In genomic region chrX:95950776-95951175, GRCm38 (mm10) we compare ENCODE assay signal across 9 mouse cellular contexts. TPM values are rescaled to one million over a fixed set of nuclear protein-coding genes. Genes with fewer than 3 reads are reported as not detected.
A peak's percentile ranks its signal among the peaks of the same experiment; 100 is the strongest.
DNase-seq lines count a peak whose midpoint lies in the region; ATAC-seq and TF ChIP-seq lines count a peak whose summit lies in the region.
"Had no signal": no experiment of that assay in that cellular context is flagged by ENCODE, and none has a peak within 500 bp of the region (broad histone marks: within the 10 kb centered on the region; RNA-seq: fewer than 3 reads in every experiment).

No protein-coding gene starts in this region.

- no peak overlapping the region for H3K9ac ChIP-seq in hindbrain, embryonic 11.5 days (ENCODE audit: low read depth, low read length)
- no peak overlapping the region for H3K9ac ChIP-seq in hindbrain, embryonic 12.5 days
- H3K9ac ChIP-seq in MEL (ENCODE audit: control insufficient read depth, low read depth, low read length, poor library complexity, severe bottlenecking), result no peak overlapping the region
- no peak overlapping the region for H3K9ac ChIP-seq in embryonic facial prominence, embryonic 14.5 days (ENCODE audit: low read depth, low read length)
- H3K9ac ChIP-seq: embryonic facial prominence, embryonic 13.5 days had no signal

- TF ChIP-seq EP300 in MEL (IDR thresholded peaks at IDR 0.05; ENCODE audit: low read depth in 1 of 2, low read length in 2 of 2), result no peak

- no peak overlapping the region for H3K4me3 ChIP-seq in hindbrain, embryonic 11.5 days (ENCODE audit: low read depth, low read length)
- H3K4me3 ChIP-seq in hindbrain, embryonic 12.5 days, result no peak overlapping the region
- H3K4me3 ChIP-seq in MEL (ENCODE audit: control insufficient read depth in 1 of 2, insufficient read depth in 1 of 2, low read depth in 2 of 2, low read length in 2 of 2), result no peak overlapping the region
- no peak overlapping the region for H3K4me3 ChIP-seq in embryonic facial prominence, embryonic 14.5 days (ENCODE audit: low read depth, low read length)
- H3K4me3 ChIP-seq: embryonic facial prominence, embryonic 13.5 days had no signal

- ATAC-seq in hindbrain, embryonic 11.5 days (ENCODE audit: low FRiP score), result no peak
- no peak for ATAC-seq in hindbrain, embryonic 12.5 days (ENCODE audit: low FRiP score)
- ATAC-seq in embryonic facial prominence, embryonic 14.5 days (ENCODE audit: low read depth), result no peak

- peak in 2 of 3 experiments; percentile 38 to 52; a peak in 4 of 6 replicates for TF ChIP-seq CTCF in MEL (IDR thresholded peaks at IDR 0.05 in 2 of 3, conservative IDR thresholded peaks at IDR 0.05 in 1 of 3; ENCODE audit: control insufficient read depth in 1 of 3, insufficient read depth in 1 of 3, low read depth in 2 of 3, low read length in 3 of 3, poor library complexity in 1 of 3, severe bottlenecking in 1 of 3)

- no peak for TF ChIP-seq POLR2A in MEL (IDR thresholded peaks at IDR 0.05; ENCODE audit: control insufficient read depth in 1 of 2, insufficient read depth in 1 of 2, low read depth in 1 of 2, low read length in 2 of 2, poor library complexity in 1 of 2)

- H3K27ac ChIP-seq in hindbrain, embryonic 11.5 days (ENCODE audit: low read depth, low read length), result no peak overlapping the region
- no peak overlapping the region for H3K27ac ChIP-seq in hindbrain, embryonic 12.5 days
- H3K27ac ChIP-seq in MEL (ENCODE audit: control insufficient read depth, low read depth, low read length), result no peak overlapping the region
- no peak overlapping the region for H3K27ac ChIP-seq in embryonic facial prominence, embryonic 14.5 days (replicated peaks; ENCODE audit: low read depth, low read length)
- H3K27ac ChIP-seq: embryonic facial prominence, embryonic 13.5 days had no signal

- intact Hi-C loops in left cerebral cortex, postnatal 14 days (cut with DNase I), result loop anchor here (10.0 kb wide), 1 partner anchor 266 kb away; no protein-coding TSS in a partner anchor

- H3K36me3 ChIP-seq in hindbrain, embryonic 11.5 days (ENCODE audit: control insufficient read depth, insufficient read depth, low read length), result no peaks in the 10 kb centered on the region
- H3K36me3 ChIP-seq in hindbrain, embryonic 12.5 days, result 0 out of 2 replicates have a peak, but pooled peaks cover 8% of the 10 kb centered on the region
- peaks cover 5 to 7% of the 10 kb centered on the region in 2 experiments for H3K36me3 ChIP-seq in MEL (ENCODE audit: control insufficient read depth in 1 of 2, insufficient read depth in 2 of 2, low read length in 2 of 2)
- peaks cover 18% of the 10 kb centered on the region; the same call in 1 of the 2 replicates for H3K36me3 ChIP-seq in embryonic facial prominence, embryonic 14.5 days (ENCODE audit: control insufficient read depth, insufficient read depth, low read length)

- H3K4me1 ChIP-seq in hindbrain, embryonic 11.5 days (replicated peaks; ENCODE audit: control insufficient read depth, insufficient read depth, low read length), result no peaks in the 10 kb centered on the region
- H3K4me1 ChIP-seq in hindbrain, embryonic 12.5 days, result peaks cover 3% of the 10 kb centered on the region
- H3K4me1 ChIP-seq in MEL (ENCODE audit: control insufficient read depth in 1 of 2, insufficient read depth in 2 of 2, low read length in 2 of 2), result no peaks in the 10 kb centered on the region
- H3K4me1 ChIP-seq in embryonic facial prominence, embryonic 14.5 days (ENCODE audit: control insufficient read depth, insufficient read depth, low read length), result no peaks in the 10 kb centered on the region

- 57% methylated on average over 3 of the region's 3 CpGs for WGBS in hindbrain, embryonic 11.5 days
- 40% methylated on average over 3 of the region's 3 CpGs for WGBS in hindbrain, embryonic 12.5 days
- 33% methylated on average over 3 of the region's 3 CpGs for WGBS in embryonic facial prominence, embryonic 14.5 days

- H3K4me2 ChIP-seq in hindbrain, embryonic 11.5 days (replicated peaks; ENCODE audit: low read depth, low read length), result no peak overlapping the region
- no peak overlapping the region for H3K4me2 ChIP-seq in hindbrain, embryonic 12.5 days (replicated peaks)
- H3K4me2 ChIP-seq in embryonic facial prominence, embryonic 14.5 days (ENCODE audit: low read depth, low read length), result no peak overlapping the region
- H3K4me2 ChIP-seq: embryonic facial prominence, embryonic 13.5 days had no signal

- TF ChIP-seq RAD21 in MEL (IDR thresholded peaks at IDR 0.05; ENCODE audit: low read depth, low read length), result peak; percentile 5

- peak; percentile 59 for DNase-seq in hindbrain, embryonic 11.5 days (ENCODE audit: low spot score)
- peak; percentile 27 for DNase-seq in CD4-positive helper T cell, adult 2 months (ENCODE audit: low read depth, low spot score)
- peak; percentile 48 for DNase-seq in MEL (ENCODE audit: low read depth, low spot score)
- peak; percentile 26 for DNase-seq in embryonic facial prominence, embryonic 14.5 days (ENCODE audit: low spot score)
- peak; percentile 39 to 61 for DNase-seq in left cerebral cortex, postnatal 14 days (ENCODE audit: low spot score in 2 of 2)
- DNase-seq in telencephalon, adult 2 months (ENCODE audit: low read depth, low spot score), result peak; percentile 4
- no peak for DNase-seq in urinary bladder, postnatal 4 days (ENCODE audit: low spot score in 2 of 2)

- H3K79me2 ChIP-seq in MEL (ENCODE audit: control insufficient read depth, insufficient read depth, low read length, poor library complexity), result peaks cover 8% of the 10 kb centered on the region

- no peaks in the 10 kb centered on the region for H3K27me3 ChIP-seq in hindbrain, embryonic 11.5 days (ENCODE audit: control insufficient read depth, insufficient read depth, low read length)
- no peaks in the 10 kb centered on the region for H3K27me3 ChIP-seq in hindbrain, embryonic 12.5 days
- H3K27me3 ChIP-seq in MEL (ENCODE audit: control insufficient read depth in 1 of 2, insufficient read depth in 2 of 2, low read length in 2 of 2), result no peaks in the 10 kb centered on the region
- no peaks in the 10 kb centered on the region; the same call in 1 of the 2 replicates for H3K27me3 ChIP-seq in embryonic facial prominence, embryonic 14.5 days (replicated peaks; ENCODE audit: control insufficient read depth, insufficient read depth, low read length)
- H3K27me3 ChIP-seq: embryonic facial prominence, embryonic 13.5 days had no signal

- no peaks in the 10 kb centered on the region for H3K9me3 ChIP-seq in hindbrain, embryonic 11.5 days (ENCODE audit: control insufficient read depth, low read length)
- no peaks in the 10 kb centered on the region for H3K9me3 ChIP-seq in hindbrain, embryonic 12.5 days (replicated peaks)
- no peaks in the 10 kb centered on the region for H3K9me3 ChIP-seq in MEL (replicated peaks; ENCODE audit: insufficient read depth, low read length)
- no peaks in the 10 kb centered on the region for H3K9me3 ChIP-seq in embryonic facial prominence, embryonic 14.5 days (ENCODE audit: control insufficient read depth, low read length)
- H3K9me3 ChIP-seq: embryonic facial prominence, embryonic 13.5 days had no signal

TF ChIP-seq in MEL, 35 proteins besides CTCF, POLR2A, EP300 and RAD21:
- TF ChIP-seq ETS1 (IDR thresholded peaks at IDR 0.05; ENCODE audit: low read depth, low read length), result no peak
- TF ChIP-seq GATA1 (IDR thresholded peaks at IDR 0.05; ENCODE audit: low read depth, low read length), result no peak
- TF ChIP-seq SMC3 (IDR thresholded peaks at IDR 0.05; ENCODE audit: low read depth, low read length), result peak; percentile 14; the same call in 1 of the 2 replicates

RNA-seq across cellular contexts. Expression of gene Las1l, which starts 6.0 kb away (rescaled TPM):
- 48.5 and 50.3 TPM in 2 replicates for polyA plus RNA-seq in hindbrain, embryonic 11.5 days (2014; fragmentation: Nextera tagmentation; extraction: Ambion mirVana)
- 73.5 and 74.2 TPM in 2 replicates for polyA plus RNA-seq in hindbrain, embryonic 12.5 days (2016; fragmentation: Nextera tagmentation; extraction: Ambion mirVana)
- 34.0 and 35.1 TPM in 2 replicates for total RNA-seq in MEL (2012; rRNA removed)
- polyA plus RNA-seq in MEL (2012; ENCODE audit: insufficient read depth in 1 of 2, insufficient read length in 2 of 2, low read depth in 1 of 2, low replicate concordance in 2 of 2, missing spikeins in 1 of 2), result 10 to 100 TPM in 1 of 2 experiments, not detected in 1; 86.3 TPM
- polyA plus RNA-seq in embryonic facial prominence, embryonic 14.5 days (2014; fragmentation: Nextera tagmentation; extraction: Ambion mirVana), result 31.3 and 38.9 TPM in 2 replicates
- total RNA-seq in left cerebral cortex, postnatal 14 days (2021), result 10 to 100 TPM; 53.0 to 60.0 TPM

Comparison
In these comparisons a context has a peak if more than half of its experiments do, and no peak if none do; other contexts are left out.
1. DNase-seq: peak in hindbrain, embryonic 11.5 days (single experiment), CD4-positive helper T cell, adult 2 months (single experiment), MEL (single experiment), embryonic facial prominence, embryonic 14.5 days (single experiment), left cerebral cortex, postnatal 14 days (2 of 2) and telencephalon, adult 2 months (single experiment); none in urinary bladder, postnatal 4 days (0 of 2).